Mouse (Mus musculus) splenic B cell, adult 2 months (primary cell): ENCODE results near the gene P3h3.
A peak's percentile ranks its signal among the peaks of the same experiment; 100 is the strongest.

Source experiments
- DNase-seq: peaks from one replicate; pipeline ENCODE4 v3.0.0-alpha.2; 2011; ENCODE audit warnings: low read depth, low spot score
- H3K27me3 ChIP-seq: 2 replicates; pipeline ENCODE4 v1.6.1; 2012; ENCODE audit warnings: mild to moderate bottlenecking, low read length, moderate library complexity, mixed read lengths; ENCODE audit not compliant: control insufficient read depth, poor library complexity, insufficient read depth, severe bottlenecking
- H3K36me3 ChIP-seq: 2 replicates; pipeline ENCODE4 v1.6.1; 2012; ENCODE audit warnings: mild to moderate bottlenecking, low read length, moderate library complexity, mixed read lengths; ENCODE audit not compliant: control insufficient read depth, poor library complexity, insufficient read depth, severe bottlenecking

The P3h3 gene

GRCm38 (mm10) chr6:124884714-124885500 is 27.4 kb upstream of the P3h3 start:
- no peaks in the 10 kb centered on the region for H3K27me3 ChIP-seq
- no peaks in the 10 kb centered on the region for H3K36me3 ChIP-seq
- DNase-seq, result no peak

GRCm38 (mm10) chr6:124883351-124883750 is 25.8 kb upstream of the P3h3 start:
- no peak for DNase-seq
- H3K27me3 ChIP-seq, result no peaks in the 10 kb centered on the region
- no peaks in the 10 kb centered on the region for H3K36me3 ChIP-seq

- DNase-seq, result no peak
- no peaks in the 10 kb centered on the region for H3K36me3 ChIP-seq
These were observed 24.3 kb upstream of the P3h3 start for GRCm38 (mm10) chr6:124881821-124882220.

GRCm38 (mm10) chr6:124879390-124879789 is 21.8 kb upstream of the P3h3 start:
- no peak for DNase-seq

More at GRCm38 (mm10) chr6:124881821-124882220, 24.3 kb upstream of the P3h3 start:
- H3K27me3 ChIP-seq, result no peaks in the 10 kb centered on the region

GRCm38 (mm10) chr6:124874348-124874747 is 16.8 kb upstream of the P3h3 start:
- no peak for DNase-seq
- Histone ChIP-seq H3K36me3 (no peaks in the 10 kb centered on the region), H3K27me3 (no peaks in the 10 kb centered on the region)

More at GRCm38 (mm10) chr6:124879390-124879789, 21.8 kb upstream of the P3h3 start:
- no peaks in the 10 kb centered on the region for H3K36me3 ChIP-seq
- H3K27me3 ChIP-seq, result no peaks in the 10 kb centered on the region

GRCm38 (mm10) chr6:124866560-124866959 is 9.0 kb upstream of the P3h3 start:
- H3K36me3 ChIP-seq, result no peaks in the 10 kb centered on the region
- H3K27me3 ChIP-seq, result peaks cover 2% of the 10 kb centered on the region; the same call in 1 of the 2 replicates
- no peak for DNase-seq

- peaks cover 2% of the 10 kb centered on the region; the same call in 1 of the 2 replicates for H3K27me3 ChIP-seq
- no peak for DNase-seq
These were observed 8.3 kb upstream of the P3h3 start for GRCm38 (mm10) chr6:124865766-124866362.

GRCm38 (mm10) chr6:124863658-124864298 is 6.2 kb upstream of the P3h3 start, which contains the start of gene Gpr162:
Gene Gpr162, minus strand, starts transcription at chr6:124863983.
- H3K27me3 ChIP-seq, result peaks cover 2% of the 10 kb centered on the region; the same call in 1 of the 2 replicates
- no peaks in the 10 kb centered on the region for H3K36me3 ChIP-seq
- DNase-seq, result peak; percentile 30

More at GRCm38 (mm10) chr6:124865766-124866362, 8.3 kb upstream of the P3h3 start:
- no peaks in the 10 kb centered on the region for H3K36me3 ChIP-seq

- Histone ChIP-seq H3K36me3 (no peaks in the 10 kb centered on the region), H3K27me3 (peaks cover 2% of the 10 kb centered on the region; the same call in 1 of the 2 replicates)
- DNase-seq, result no peak
These were observed 5.6 kb upstream of the P3h3 start for GRCm38 (mm10) chr6:124863125-124863657.

GRCm38 (mm10) chr6:124862406-124863124 is 5.0 kb upstream of the P3h3 start:
- H3K36me3 ChIP-seq, result no peaks in the 10 kb centered on the region
- no peak for DNase-seq
- H3K27me3 ChIP-seq, result peaks cover 2% of the 10 kb centered on the region; the same call in 1 of the 2 replicates

GRCm38 (mm10) chr6:124861802-124862201 is 4.2 kb upstream of the P3h3 start:
- DNase-seq, result no peak
- Histone ChIP-seq H3K36me3 (no peaks in the 10 kb centered on the region), H3K27me3 (peaks cover 4% of the 10 kb centered on the region; the same call in 1 of the 2 replicates)

- H3K36me3 ChIP-seq, result no peaks in the 10 kb centered on the region
- no peak for DNase-seq
- H3K27me3 ChIP-seq, result peaks cover 4% of the 10 kb centered on the region; the same call in 1 of the 2 replicates
These were observed 3.7 kb upstream of the P3h3 start for GRCm38 (mm10) chr6:124861266-124861665.

- H3K36me3 ChIP-seq, result no peaks in the 10 kb centered on the region
- no peak for DNase-seq
- peaks cover 7% of the 10 kb centered on the region for H3K27me3 ChIP-seq
These were observed 3.0 kb upstream of the P3h3 start for GRCm38 (mm10) chr6:124860511-124860910.

- peaks cover 7% of the 10 kb centered on the region for H3K27me3 ChIP-seq
- no peaks in the 10 kb centered on the region for H3K36me3 ChIP-seq
- DNase-seq, result peak; percentile 83
These were observed 2.2 kb upstream of the P3h3 start for GRCm38 (mm10) chr6:124859725-124860124.
